Mouse (Mus musculus) testis, postnatal 10 days (tissue): ENCODE data around the gene Txnl4b.
A peak's percentile ranks its signal among the peaks of the same experiment; 100 is the strongest.

ENCODE experiments used
- DNase-seq: peaks from one replicate; pipeline ENCODE4 v3.0.0; 2021; ENCODE audit warnings: low spot score

Txnl4b gene

GRCm38 (mm10) chr8:109595854-109596253, 30.2 kb downstream of the Txnl4b start:
- DNase-seq, result peak; percentile 80

- DNase-seq, result no peak
Observed at GRCm38 (mm10) chr8:109606725-109607124, 41.0 kb downstream of the Txnl4b start.

- DNase-seq, result no peak
Observed at GRCm38 (mm10) chr8:109607650-109608049, 42.0 kb downstream of the Txnl4b start.

GRCm38 (mm10) chr8:109608271-109609152, 42.8 kb downstream of the Txnl4b start, which contains the start of gene Dhodh:
Gene Dhodh (minus strand): TSS chr8:109608673.
- peak; percentile 96 for DNase-seq

GRCm38 (mm10) chr8:109609153-109609502, 43.4 kb downstream of the Txnl4b start:
- peak; percentile 55 for DNase-seq

- DNase-seq, result no peak
Observed at GRCm38 (mm10) chr8:109614243-109615210, 48.8 kb downstream of the Txnl4b start, which contains the start of gene Pkd1l3. Gene Pkd1l3 (plus strand): TSS chr8:109614517.

- DNase-seq, result no peak
Observed at GRCm38 (mm10) chr8:109615569-109615968, 49.9 kb downstream of the Txnl4b start.
